Mouse (Mus musculus) bone marrow macrophage, adult 2 months (primary cell): Measurements from ENCODE around the gene Kcnh1. TPM values are rescaled to one million over a fixed set of nuclear protein-coding genes. Genes with fewer than 3 reads are reported as not detected.

Source experiments
- H3K27ac ChIP-seq: 2 replicates; pipeline ENCODE4 v1.5.1; 2012; ENCODE audit warnings: low read depth, low read length; ENCODE audit not compliant: insufficient read depth
- H3K4me1 ChIP-seq: 2 replicates; pipeline ENCODE4 v1.6.1; 2012; ENCODE audit warnings: low read length; ENCODE audit not compliant: control insufficient read depth, insufficient read depth
- H3K4me3 ChIP-seq: 2 replicates; pipeline ENCODE4 v1.5.1; 2012; ENCODE audit warnings: mild to moderate bottlenecking, low read length, moderate library complexity; ENCODE audit not compliant: insufficient read depth
- CTCF ChIP-seq: IDR thresholded peaks from 2 replicates; pipeline ENCODE4 v1.5.1; 2012; ENCODE audit warnings: low read depth, mild to moderate bottlenecking, low read length, moderate library complexity
- POLR2A ChIP-seq: IDR thresholded peaks from 2 replicates; pipeline ENCODE4 v1.6.1; 2012; ENCODE audit warnings: mild to moderate bottlenecking, low read depth, low read length, borderline replicate concordance
- polyA plus RNA-seq: library from polyadenylated mRNA; stranded (reverse); fragments of >200 nt; gene quantifications from 2 replicates; pipeline ENCODE4 v1.2.4, GENCODE M21; 2012; ENCODE audit not compliant: missing spikeins, insufficient read depth, insufficient read length

The Kcnh1 gene
- polyA plus RNA-seq, 1 experiment, result not detected

DNA sequence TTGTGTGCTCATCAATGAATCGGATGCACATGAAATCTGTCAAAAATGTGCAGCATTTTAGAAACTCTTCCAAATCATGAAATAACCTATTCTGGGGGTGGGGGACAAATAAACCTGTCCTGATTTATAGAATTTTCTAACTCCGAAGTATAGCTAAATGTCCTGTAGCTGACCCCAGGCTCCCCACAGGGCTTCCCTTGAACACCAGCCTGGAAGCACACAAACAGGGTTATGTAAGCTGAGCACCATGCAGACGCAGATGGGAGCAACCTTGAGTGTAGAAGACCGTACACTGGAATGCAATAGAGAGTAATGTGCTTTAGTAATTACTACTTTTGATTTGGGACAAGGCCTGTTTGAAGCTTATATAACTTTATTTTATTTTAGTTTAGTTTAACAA is 122.4 kb downstream of the Kcnh1 start:
- TF ChIP-seq CTCF (no peak), POLR2A (no peak)
- Histone ChIP-seq H3K4me3 (no peak overlapping the region), H3K4me1 (no peaks in the 10 kb centered on the region), H3K27ac (no peak overlapping the region)

DNA sequence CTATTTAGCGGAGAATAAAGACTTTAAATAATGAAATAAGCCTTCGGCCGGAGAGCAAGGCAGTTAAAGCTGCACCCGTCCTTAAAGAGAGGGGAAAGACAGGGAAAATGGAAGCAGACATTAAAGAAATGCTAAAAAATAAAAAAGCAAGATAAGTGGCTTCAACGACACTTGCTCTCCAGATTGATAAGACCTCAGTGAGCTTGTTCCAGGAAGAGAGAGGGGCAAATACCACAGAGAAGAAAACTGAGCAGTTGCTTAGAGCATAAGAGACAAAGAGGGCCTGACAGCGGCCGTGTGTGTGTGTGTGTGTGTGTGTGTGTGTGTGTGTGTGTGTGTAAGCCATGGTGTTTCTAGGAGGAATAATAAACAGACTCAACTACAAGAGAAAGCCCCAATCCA is 123.0 kb downstream of the Kcnh1 start:
- TF ChIP-seq CTCF (no peak), POLR2A (no peak)
- H3K27ac ChIP-seq, result no peak overlapping the region
- H3K4me3 ChIP-seq, result no peak overlapping the region
- H3K4me1 ChIP-seq, result no peaks in the 10 kb centered on the region

DNA sequence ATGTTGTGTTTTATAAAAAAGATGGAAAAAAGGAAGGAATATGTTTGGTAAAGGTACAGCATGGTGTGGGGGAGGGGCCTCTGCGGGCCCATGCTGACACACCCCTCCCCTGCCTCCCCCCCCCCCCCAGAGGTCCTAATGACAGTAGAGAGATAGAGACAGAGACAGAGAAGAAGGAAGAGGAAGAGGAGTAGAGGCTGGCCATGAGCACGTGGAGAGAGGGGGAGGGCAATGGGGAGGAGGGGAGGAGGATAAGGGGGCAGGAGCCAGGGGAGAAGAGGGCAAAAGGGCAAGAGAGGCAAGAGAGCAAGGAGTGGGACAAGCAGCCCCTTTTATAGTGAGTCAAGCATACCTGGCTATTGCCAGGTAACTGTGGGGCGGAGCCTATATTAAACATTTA is 123.5 kb downstream of the Kcnh1 start:
- Histone ChIP-seq H3K4me1 (no peaks in the 10 kb centered on the region), H3K4me3 (no peak overlapping the region), H3K27ac (no peak overlapping the region)
- no peak for TF ChIP-seq CTCF
- no peak for TF ChIP-seq POLR2A

DNA sequence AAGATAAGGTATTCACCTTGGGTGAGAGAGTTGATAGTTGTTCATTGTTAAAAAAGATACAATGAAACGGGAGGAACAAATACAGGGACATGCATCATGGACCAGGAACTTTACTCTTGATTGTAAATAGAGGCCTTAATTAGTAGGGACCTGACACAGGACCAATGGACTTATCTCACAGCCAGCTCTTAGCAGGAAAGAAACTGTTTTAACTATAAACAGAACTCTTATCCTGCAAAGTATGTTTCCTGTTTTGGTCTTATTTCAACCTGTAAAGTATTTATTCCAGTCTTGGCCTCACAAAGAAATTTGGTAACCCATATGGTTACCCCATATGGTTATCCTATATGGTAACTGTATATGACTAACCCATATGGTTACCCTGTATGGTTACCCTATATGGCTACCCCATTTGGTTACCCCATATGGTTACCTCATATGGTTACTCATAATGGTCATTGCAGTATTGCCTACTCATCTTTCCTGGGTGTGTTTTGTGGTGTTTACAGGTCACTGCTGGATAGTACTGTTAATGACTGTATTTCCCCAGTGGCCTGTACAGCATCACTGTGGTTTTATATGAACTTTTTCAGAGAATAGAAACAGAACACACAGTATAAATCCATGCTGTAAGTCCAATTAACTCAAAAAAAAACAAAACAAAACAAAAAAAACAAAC is 125.0 kb downstream of the Kcnh1 start:
- no peaks in the 10 kb centered on the region for H3K4me1 ChIP-seq
- H3K4me3 ChIP-seq, result no peak overlapping the region
- H3K27ac ChIP-seq, result no peak overlapping the region
- no peak for TF ChIP-seq CTCF
- no peak for TF ChIP-seq POLR2A

DNA sequence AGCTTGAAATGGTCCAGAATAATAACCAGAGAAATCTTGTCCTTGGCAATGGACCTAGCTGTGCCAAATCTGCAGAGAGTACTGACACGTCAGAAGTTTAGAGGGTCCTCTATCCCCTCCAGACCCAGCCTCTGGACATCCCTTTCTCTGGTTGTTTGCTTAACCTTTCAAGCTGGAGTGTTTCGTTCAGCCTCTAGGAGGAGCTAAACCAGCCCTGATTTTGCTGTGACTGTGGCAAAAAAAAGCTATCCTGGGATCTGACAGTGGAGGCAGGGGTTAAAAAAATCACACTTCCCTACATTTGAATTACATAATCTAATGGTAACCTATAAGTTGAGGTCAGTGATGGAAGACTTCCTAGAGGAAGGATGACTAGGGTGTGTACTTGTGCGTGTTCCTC is 133.6 kb downstream of the Kcnh1 start:
- TF ChIP-seq CTCF (no peak), POLR2A (no peak)
- Histone ChIP-seq H3K4me3 (no peak overlapping the region), H3K4me1 (no peaks in the 10 kb centered on the region), H3K27ac (no peak overlapping the region)

DNA sequence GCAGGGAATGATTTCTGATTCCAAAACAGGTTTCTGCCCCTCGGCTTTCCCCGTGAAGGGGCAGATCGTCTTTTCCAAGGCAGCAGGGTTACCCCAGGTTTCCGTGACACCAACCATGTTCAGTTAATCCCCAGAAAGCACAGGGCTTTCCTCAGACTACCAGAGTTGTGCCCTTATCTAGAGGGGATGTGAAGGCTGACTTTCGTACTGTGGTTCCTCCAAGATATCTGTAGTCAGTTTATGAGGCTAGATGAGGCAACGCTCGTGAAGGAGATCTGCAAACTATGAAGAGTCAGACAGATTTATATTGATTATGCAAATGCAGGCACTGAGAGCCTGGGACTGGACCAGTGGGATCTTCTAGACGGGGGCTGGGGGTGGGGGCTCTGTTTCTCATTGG is 136.5 kb downstream of the Kcnh1 start:
- no peak for TF ChIP-seq POLR2A
- TF ChIP-seq CTCF, result no peak
- Histone ChIP-seq H3K27ac (no peak overlapping the region), H3K4me3 (no peak overlapping the region), H3K4me1 (no peaks in the 10 kb centered on the region)

DNA sequence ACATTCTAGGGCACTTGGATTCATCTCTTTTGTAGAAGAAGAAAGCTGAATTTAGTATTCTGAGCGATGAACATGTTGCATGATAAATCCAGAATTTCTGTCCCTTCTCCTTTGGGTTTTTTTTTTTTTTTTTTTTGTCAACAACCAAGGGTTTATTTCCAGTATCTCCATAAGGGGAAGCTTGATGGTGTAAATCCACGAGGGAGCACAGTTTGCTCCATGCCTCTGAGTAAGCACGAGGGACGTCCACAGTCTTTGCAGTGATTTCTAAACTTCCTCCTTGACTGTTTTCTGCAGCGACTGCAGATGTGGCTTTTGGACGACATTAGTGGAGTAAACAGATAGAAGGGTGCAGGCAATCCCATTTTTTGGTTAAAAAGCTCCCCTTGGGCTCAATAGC is 140.6 kb downstream of the Kcnh1 start:
- H3K4me3 ChIP-seq, result no peak overlapping the region
- H3K27ac ChIP-seq, result no peak overlapping the region
- H3K4me1 ChIP-seq, result no peaks in the 10 kb centered on the region

DNA sequence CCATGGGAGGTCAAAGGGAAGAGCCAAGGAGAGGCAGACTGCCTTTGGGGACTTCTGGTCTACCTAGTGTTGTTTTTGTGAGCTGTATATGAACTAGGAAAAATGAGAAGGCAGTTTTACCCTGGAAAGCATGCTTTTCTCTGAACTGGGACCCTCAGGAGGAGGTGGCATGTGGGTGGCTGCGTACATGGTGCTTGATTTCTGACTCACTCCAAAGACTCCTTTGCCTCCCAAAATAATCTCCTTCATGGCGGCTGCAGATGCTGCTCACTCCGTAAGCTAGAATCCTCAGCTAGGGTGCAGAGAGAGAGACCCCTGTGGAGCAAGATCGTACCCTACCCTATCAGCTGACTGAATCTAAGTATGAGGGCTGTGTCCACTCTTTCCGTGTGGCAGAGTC is 145.5 kb downstream of the Kcnh1 start:
- TF ChIP-seq POLR2A (no peak), CTCF (no peak)
- no peaks in the 10 kb centered on the region for H3K4me1 ChIP-seq
- no peak overlapping the region for H3K4me3 ChIP-seq
- no peak overlapping the region for H3K27ac ChIP-seq

More for the DNA sequence above, 140.6 kb downstream of the Kcnh1 start:
- TF ChIP-seq CTCF (no peak), POLR2A (no peak)

DNA sequence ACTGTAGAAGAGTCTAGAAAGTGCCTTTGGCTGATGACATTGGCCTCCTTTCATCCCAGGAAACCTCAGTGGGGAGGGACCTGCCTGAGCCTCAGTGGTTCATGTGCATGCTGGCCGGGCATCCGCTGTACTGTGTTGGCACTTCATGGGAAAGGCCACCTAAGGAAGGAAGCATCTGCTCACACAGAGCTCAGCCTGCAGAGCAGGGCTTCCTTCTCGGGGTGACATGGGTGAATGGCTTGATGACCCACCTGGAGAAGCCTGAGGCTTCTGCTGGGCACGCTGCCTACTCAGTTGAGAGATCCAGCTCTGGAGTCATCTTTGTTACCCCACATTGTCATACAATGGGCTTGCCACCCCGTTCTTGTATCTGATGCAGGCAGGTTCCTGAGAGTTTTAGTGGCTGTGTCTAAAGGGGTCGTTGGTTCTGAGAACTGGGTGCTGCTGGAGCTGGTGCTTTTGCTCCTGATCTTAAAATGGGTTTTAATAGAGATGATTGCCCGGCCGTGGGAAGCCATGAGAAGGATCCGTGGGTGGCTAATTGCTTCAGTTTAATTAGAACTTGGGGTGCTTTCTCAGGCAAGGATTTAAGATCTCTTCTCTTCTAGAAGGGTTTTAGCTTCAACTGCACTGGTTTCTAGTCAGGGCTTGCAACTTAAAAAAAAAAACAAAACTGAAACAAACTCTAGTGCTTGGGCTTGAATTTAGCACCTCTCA is 148.9 kb downstream of the Kcnh1 start:
- Histone ChIP-seq H3K4me1 (no peaks in the 10 kb centered on the region), H3K4me3 (no peak overlapping the region), H3K27ac (no peak overlapping the region)
- TF ChIP-seq CTCF, result no peak
- TF ChIP-seq POLR2A, result no peak

DNA sequence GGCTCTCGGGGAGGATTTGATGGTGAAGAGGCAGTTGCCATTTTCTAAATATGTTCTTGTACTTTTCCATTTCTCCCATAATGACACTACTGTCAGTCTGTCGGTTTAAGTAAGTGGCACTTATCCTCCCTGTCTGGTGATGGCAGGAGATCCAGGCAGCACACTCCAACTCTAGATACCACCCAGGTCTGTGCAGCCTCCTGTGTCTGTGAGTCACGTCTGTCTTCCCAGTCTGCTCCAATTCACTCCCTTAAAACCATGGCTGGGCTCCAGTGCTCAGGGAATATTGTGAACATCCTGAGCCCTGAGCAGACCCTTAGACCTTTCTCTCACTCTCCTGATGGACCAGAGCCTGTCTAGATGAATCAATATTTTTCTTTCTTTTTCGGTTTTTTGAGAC is 151.2 kb downstream of the Kcnh1 start:
- H3K27ac ChIP-seq, result no peak overlapping the region
- no peak overlapping the region for H3K4me3 ChIP-seq
- TF ChIP-seq POLR2A (no peak), CTCF (no peak)
- no peaks in the 10 kb centered on the region for H3K4me1 ChIP-seq

DNA sequence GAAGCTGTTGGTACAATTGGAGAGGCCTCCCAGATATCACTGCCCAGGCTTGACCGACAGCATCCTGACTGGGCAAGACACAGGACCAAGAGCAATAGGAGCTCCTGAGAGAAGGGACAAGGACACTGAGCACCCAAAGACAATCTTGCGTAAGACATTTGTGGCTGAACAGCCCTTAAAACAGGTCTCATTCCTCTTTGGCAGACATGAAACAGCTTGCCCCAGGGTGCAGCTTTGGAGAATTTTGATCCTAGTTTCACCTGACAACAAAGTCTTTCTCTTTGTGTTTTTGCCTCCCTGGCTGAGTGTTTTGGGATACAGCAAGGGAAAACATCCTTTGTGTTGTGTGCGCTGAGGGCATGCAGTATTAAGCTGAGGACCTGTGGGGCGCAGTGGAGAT is 153.4 kb downstream of the Kcnh1 start:
- no peak for TF ChIP-seq CTCF
- no peak for TF ChIP-seq POLR2A
- Histone ChIP-seq H3K4me3 (no peak overlapping the region), H3K4me1 (no peaks in the 10 kb centered on the region), H3K27ac (no peak overlapping the region)
